Mouse (Mus musculus): Measurements from ENCODE around the gene Smtnl1.
"Not testable (repeated sequence)": the region's sequence is repeated elsewhere in the genome, so short reads cannot be mapped to it uniquely, and the experiment has no call there.

The Smtnl1 gene

GRCm38 (mm10) chr2:84838593-84838949, 16.1 kb upstream of the Smtnl1 start, which contains the start of gene Slc43a1:
TSS of gene Slc43a1 (plus strand) at chr2:84838850.
- DNase-seq (ENCODE audit: low spot score): no peak

DNA sequence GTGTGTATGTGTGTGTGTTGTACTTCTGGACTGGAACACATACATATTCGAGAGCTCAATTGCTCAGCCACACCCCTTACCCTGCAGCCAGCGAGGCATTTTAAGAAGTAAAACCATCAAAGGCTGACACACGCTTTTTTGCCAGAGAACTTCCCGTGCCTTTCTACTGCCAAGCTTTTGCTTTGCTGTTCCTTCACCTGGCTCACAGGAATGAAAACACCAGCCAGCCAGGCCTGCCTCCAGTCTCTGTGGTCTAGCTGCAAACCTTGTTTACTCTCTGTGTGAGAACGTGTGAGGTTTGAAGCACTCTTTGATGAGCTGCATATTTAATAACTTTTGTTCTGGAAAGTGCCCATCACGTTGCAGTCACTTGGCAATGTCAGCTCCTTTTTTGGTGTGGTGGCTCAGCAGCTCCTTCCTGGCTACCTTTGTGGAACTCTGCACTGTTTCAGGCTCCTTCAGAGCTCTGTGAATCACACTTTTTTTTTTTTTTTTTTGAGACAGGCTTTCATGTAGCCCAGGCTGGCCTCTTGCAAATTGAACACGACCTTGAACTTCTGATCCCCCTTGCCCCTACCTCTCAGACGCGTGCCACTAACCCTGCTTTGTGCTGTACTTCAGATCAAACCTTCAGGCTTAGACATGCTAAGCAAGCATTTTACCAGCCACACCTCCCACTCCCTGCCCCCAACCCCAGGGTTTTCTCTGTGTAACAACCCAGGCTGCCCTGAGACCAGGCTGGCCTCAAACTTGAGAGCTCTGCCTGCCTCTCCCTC, 15.6 kb upstream of the Smtnl1 start:
- no peak for DNase-seq (ENCODE audit: low spot score)

DNA sequence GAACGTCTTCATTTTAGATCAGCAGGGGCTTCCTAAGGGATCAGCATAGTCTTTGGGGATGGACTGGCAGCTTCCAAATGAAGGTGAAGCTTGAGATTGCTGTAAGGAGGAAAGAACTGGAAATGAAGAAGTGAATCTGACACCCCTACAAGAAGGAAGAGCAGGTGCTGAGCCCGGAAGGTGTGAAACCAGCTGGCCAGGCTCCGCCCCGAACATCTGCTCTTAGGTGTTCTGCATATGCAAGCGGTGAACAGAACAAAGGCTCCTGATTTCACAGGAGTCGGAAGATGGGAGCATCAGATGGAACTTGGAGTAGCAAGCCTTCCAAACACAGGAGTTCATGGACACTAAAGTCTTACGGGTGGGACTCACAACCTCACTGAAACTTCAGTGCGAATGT, 14.7 kb upstream of the Smtnl1 start:
- no peak for DNase-seq (ENCODE audit: low spot score)

- DNase-seq (ENCODE audit: low spot score): peak; percentile 89
Observed at GRCm38 (mm10) chr2:84831666-84832391, 9.4 kb upstream of the Smtnl1 start.

DNA sequence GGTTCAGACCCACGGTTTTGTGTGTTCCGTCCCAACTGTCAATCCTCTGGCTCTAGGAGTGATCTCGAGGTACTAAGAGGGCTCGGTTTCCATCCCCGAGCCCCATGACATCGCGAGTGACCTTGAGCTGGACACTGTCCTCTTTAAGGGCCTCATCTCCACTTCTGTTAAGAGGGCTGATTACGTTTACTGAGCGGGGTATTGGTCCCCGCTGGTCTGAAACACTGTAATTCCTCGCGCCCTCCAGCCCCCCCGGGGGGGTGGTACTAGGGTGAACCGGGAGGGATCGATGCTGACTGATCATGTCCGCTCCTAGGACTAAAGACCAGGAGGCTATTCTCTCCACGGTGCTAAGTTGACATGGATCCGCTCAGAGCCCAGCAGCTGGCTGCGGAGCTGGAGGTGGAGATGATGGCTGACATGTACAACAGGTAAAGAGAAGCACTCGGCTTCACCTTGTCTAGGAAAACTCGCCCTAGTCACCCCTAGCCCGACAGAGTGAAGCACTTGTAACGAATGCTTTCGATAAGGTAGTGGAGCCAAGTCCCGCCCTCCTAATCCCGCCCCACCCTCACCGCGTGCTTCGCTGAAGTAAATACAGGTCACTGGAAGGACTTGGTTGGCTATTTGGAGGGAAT, 5.0 kb upstream of the Smtnl1 start:
- DNase-seq (ENCODE audit: low spot score): peak; percentile 79

- peak; percentile 90 for DNase-seq (ENCODE audit: low spot score)
Observed at GRCm38 (mm10) chr2:84826488-84827282, 4.2 kb upstream of the Smtnl1 start, which contains the start of gene Timm10. TSS of gene Timm10 (plus strand) at chr2:84826997.

DNA sequence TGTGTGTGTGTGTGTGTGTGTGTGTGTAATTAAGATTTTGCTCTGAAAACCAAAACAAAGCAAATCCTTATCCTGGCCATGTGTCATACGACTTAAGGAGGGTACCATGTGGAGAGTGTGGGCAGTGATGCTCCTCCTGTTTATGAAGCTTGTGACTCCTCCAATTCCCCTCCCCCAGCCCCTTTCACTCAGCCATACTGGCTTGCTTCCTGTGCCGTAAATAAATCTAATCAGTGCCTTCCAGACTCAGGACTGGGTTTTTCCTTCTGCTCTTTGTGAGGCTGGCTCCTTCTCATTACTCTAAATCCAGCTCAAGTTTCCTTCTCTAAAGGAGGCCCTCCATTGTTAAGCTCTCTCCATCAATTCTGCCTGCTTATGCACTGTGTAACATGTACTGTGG, 785 bp upstream of the Smtnl1 start:
- DNase-seq (ENCODE audit: low spot score): no peak

DNA sequence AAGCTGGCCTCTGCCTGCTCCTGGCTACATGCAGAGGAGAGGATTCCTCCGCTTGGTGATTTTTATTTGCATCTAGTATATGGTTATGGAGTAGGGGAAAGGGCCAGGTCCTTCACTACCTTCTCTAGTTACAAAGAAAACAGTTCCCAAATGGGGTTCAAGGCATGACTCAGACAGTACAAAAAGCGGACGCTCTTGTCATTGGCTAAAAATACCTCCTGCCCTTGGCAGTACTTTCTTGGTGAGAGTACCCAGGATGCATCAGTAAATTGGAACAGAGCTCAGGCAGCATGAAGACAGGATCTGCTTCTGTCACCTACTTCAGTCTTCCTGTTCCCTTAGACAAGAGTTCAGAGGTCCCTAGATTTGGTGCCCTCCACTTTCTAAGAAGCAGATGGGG, 2.6 kb downstream of the Smtnl1 start:
- DNase-seq (ENCODE audit: low spot score): no peak

- peak; percentile 30 for DNase-seq (ENCODE audit: low spot score)
Observed at GRCm38 (mm10) chr2:84812676-84813075, 9.8 kb downstream of the Smtnl1 start.

- peak; percentile 92 for DNase-seq (ENCODE audit: low spot score)
Observed at GRCm38 (mm10) chr2:84811880-84812279, 10.6 kb downstream of the Smtnl1 start.

- peak; percentile 75 for DNase-seq (ENCODE audit: low spot score)
Observed at GRCm38 (mm10) chr2:84810886-84811577, 11.4 kb downstream of the Smtnl1 start.

GRCm38 (mm10) chr2:84810526-84810885, 11.9 kb downstream of the Smtnl1 start:
- no peak for DNase-seq (ENCODE audit: low spot score)

DNA sequence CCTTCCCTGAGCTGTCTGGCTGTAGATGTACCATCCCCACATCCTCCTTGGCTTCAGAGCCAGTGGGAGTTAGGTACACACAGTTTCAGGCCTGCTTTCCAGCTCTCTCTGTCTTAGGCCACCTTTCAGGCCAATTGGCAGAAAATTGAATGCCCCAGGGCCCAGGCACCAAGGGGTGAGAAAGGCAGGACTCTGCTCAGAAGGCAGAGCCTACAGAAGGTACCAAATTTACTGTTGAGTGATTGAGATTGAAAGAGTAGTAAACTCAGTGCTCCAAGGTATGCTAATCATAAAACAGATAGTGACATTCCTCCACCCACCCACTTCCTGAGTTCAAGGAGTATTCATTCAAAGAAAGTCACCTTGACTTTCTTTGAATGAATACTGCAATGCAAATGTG, 13.1 kb downstream of the Smtnl1 start:
- DNase-seq (ENCODE audit: low spot score): no peak

DNA sequence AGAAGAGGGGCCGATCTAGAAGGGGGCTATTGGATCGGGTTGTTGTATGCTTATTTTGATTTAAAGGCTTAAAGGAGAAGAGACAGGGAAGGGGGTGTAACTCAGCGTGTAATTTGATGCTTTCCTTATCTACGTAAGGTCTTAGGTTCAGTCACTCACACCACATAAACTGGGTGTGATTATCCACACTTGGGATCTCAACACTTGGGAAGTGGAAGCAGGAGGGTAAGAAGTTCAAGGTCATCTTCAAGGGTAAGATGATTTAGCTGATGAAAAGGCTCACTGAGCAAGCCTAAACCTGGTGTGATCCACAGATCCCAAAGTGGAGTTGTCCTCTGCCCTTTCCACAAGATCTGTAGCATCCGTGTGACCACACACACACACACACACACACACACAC, 15.9 kb downstream of the Smtnl1 start:
- no peak for DNase-seq (ENCODE audit: low spot score)

DNA sequence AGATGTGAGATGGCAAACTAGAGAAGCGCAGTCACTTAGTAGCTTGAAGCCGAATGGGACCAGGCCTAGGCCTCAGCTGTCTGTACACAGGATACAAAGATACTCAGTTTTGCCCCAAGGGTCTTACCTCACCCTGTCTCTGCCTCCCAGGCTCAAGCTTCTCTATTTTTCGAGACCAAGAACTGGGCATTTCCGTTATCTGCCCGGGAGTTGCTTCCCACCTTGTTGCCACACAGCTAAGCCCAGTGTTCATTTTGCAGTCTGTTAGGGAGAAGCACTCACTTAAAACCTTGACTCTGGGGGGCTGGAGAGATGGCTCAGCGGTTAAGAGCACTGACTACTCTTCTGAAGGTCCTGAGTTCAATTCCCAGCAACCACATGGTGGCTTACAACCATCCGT, 18.5 kb downstream of the Smtnl1 start:
- DNase-seq (ENCODE audit: low spot score): no peak

DNA sequence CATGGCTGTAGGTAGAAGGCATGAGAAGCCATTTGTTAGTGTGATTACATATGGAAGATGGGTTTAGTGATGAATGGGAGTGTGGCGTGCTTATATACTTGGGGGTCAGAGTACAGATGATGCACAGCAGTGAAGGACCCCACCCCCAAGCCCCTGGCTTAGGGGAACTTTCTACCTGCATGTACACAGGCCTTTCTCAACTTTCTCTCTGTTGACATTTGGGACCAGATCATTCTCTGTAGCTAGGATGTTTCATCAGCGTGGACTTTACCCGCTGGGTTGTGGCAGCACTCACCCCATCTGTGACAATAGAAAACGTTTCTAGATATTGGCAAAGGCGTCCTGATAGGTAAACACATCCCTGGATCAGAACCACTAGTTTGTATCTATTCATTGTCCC, 21.2 kb downstream of the Smtnl1 start:
- DNase-seq (ENCODE audit: low spot score): not testable (repeated sequence)

GRCm38 (mm10) chr2:84800304-84800703, 22.1 kb downstream of the Smtnl1 start:
- DNase-seq (ENCODE audit: low spot score): peak; percentile 59

- DNase-seq (ENCODE audit: low spot score): peak; percentile 87
Observed at GRCm38 (mm10) chr2:84799041-84799561, 23.4 kb downstream of the Smtnl1 start.

- DNase-seq (ENCODE audit: low spot score): peak; percentile 95
Observed at GRCm38 (mm10) chr2:84798493-84798921, 23.9 kb downstream of the Smtnl1 start, which contains the start of gene Ube2l6. TSS of gene Ube2l6 (plus strand) at chr2:84798828.

DNA sequence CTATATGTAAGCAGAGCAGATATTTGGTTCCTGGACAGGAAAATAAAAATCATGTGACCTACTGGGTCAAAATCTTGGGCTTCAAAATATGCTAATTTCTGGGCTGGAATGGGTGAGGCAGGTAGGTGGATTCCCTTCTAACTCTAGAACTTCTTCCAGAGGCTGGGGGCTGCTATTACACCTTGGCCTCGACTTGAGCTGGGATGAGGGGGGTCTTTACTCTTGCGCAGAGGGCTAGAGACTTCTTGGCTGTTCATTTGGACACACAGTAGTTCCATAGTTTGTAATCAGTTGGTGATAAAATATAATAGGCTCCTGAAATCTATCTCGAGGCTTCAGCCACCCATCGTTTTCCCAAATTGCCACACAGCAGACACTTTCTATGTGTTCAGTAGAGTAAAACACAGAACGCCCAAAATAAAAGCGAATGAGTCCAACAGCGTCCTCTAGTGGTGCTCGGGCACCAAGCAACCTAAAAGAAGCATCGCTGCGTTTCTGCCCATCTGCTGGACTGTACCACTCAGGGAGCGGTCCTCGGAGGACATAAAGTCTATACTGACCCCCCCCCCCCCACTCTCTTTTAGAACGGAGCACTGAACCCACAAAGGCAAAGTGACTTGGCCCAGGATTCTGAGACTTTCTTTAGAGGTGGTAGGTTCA, 24.5 kb downstream of the Smtnl1 start:
- peak; percentile 90 for DNase-seq (ENCODE audit: low spot score)

- no peak for DNase-seq (ENCODE audit: low spot score)
Observed at GRCm38 (mm10) chr2:84793871-84794270, 28.6 kb downstream of the Smtnl1 start.

Measured in c-Kit-positive CD71-positive TER-119-positive erythroid progenitor cells, embryonic 14.5 days (primary cell).